Mouse (Mus musculus) limb, embryonic 10.5 days (tissue): Measurements from ENCODE around the gene Poldip3. TPM values are rescaled to one million over a fixed set of nuclear protein-coding genes. Genes with fewer than 3 reads are reported as not detected.

Source experiments
- DNase-seq: peaks from one replicate; pipeline ENCODE4 v3.0.0-alpha.2; 2017; ENCODE audit warnings: low spot score
- H3K27ac ChIP-seq: fragments of 300-500 bp; sonication (generic); 2 replicates; pipeline ENCODE4 v1.5.1; 2016; ENCODE audit warnings: mild to moderate bottlenecking
- H3K27me3 ChIP-seq: fragments of 300-500 bp; sonication (generic); 2 replicates; pipeline ENCODE4 v1.6.1; 2016; ENCODE audit warnings: low read depth, mild to moderate bottlenecking; ENCODE audit not compliant: poor library complexity, severe bottlenecking
- H3K36me3 ChIP-seq: fragments of 300-500 bp; sonication (generic); 2 replicates; pipeline ENCODE4 v1.6.1; 2016; ENCODE audit warnings: mild to moderate bottlenecking, moderate library complexity
- H3K4me1 ChIP-seq: fragments of 300-500 bp; sonication (generic); 2 replicates; pipeline ENCODE4 v1.6.1; 2016
- H3K4me3 ChIP-seq: fragments of 300-500 bp; sonication (generic); 2 replicates; pipeline ENCODE4 v1.5.1; 2016; ENCODE audit warnings: mild to moderate bottlenecking, moderate library complexity
- H3K9me3 ChIP-seq: fragments of 300-500 bp; sonication (generic); replicated peaks from 2 replicates; pipeline ENCODE4 v1.6.1; 2016; ENCODE audit warnings: mild to moderate bottlenecking
- WGBS: fragments of 180-500 bp; shearing (Covaris S2); methylation state at CpG from one replicate; pipeline ENCODE4 v1.1.7; 2016; 5-methylcytosine and 5-hydroxymethylcytosine counted together
- polyA plus RNA-seq: library from polyadenylated mRNA; unstranded; fragments of >200 nt; fragmentation: Nextera tagmentation; extraction: Ambion mirVana; gene quantifications from 2 replicates; pipeline ENCODE4 v1.2.1, GENCODE M21; 2016

The Poldip3 gene
- polyA plus RNA-seq, 1 experiment from 2014 or later, result 193 TPM

GRCm38 (mm10) chr15:83085901-83086300 is 63.3 kb downstream of the Poldip3 start:
- WGBS, result 33% methylated on average over 7 of the region's 7 CpGs
- H3K4me3 ChIP-seq, result no peak overlapping the region
- H3K36me3 ChIP-seq, result no peaks in the 10 kb centered on the region
- H3K27ac ChIP-seq, result no peak overlapping the region
- no peaks in the 10 kb centered on the region for H3K9me3 ChIP-seq
- H3K4me1 ChIP-seq, result peaks cover 42% of the 10 kb centered on the region
- DNase-seq, result peak; percentile 62
- H3K27me3 ChIP-seq, result peaks cover 63% of the 10 kb centered on the region

GRCm38 (mm10) chr15:83084022-83084640 is 65.1 kb downstream of the Poldip3 start:
- Histone ChIP-seq H3K4me3 (no peak overlapping the region), H3K36me3 (no peaks in the 10 kb centered on the region), H3K4me1 (peaks cover 34% of the 10 kb centered on the region), H3K27me3 (peaks cover 46% of the 10 kb centered on the region), H3K9me3 (no peaks in the 10 kb centered on the region), H3K27ac (no peak overlapping the region)
- WGBS, result 80% methylated on average over 13 of the region's 13 CpGs
- DNase-seq, result no peak

GRCm38 (mm10) chr15:83083530-83083929 is 65.7 kb downstream of the Poldip3 start:
- H3K4me3 ChIP-seq, result no peak overlapping the region
- 81% methylated on average over 5 of the region's 5 CpGs for WGBS
- H3K27me3 ChIP-seq, result peaks cover 40% of the 10 kb centered on the region
- H3K36me3 ChIP-seq, result no peaks in the 10 kb centered on the region
- H3K4me1 ChIP-seq, result peaks cover 28% of the 10 kb centered on the region
- H3K27ac ChIP-seq, result no peak overlapping the region
- H3K9me3 ChIP-seq, result no peaks in the 10 kb centered on the region
- no peak for DNase-seq

Other genes starting within 250 kb of the Poldip3 start
- 8.1 and 8.3 TPM in 2 replicates for gene Tcf20, start 161.5 kb downstream of the Poldip3 start, polyA plus RNA-seq
- gene Nfam1, start 116.1 kb downstream of the Poldip3 start, polyA plus RNA-seq, result 2.6 and 2.9 TPM in 2 replicates
- 42.8 and 49.1 TPM in 2 replicates for gene Serhl, start 59.9 kb downstream of the Poldip3 start, polyA plus RNA-seq
- gene Rrp7a, start 26.6 kb downstream of the Poldip3 start, polyA plus RNA-seq, result 66.9 and 76.5 TPM in 2 replicates
- 163 and 174 TPM in 2 replicates for gene Cyb5r3, start 23.2 kb upstream of the Poldip3 start, polyA plus RNA-seq
- not detected in 2 replicates for gene A4galt, start 102.4 kb upstream of the Poldip3 start, polyA plus RNA-seq
- 22.8 and 34.0 TPM in 2 replicates for gene Arfgap3, start 200.9 kb upstream of the Poldip3 start, polyA plus RNA-seq